Mouse (Mus musculus) embryonic facial prominence, embryonic 11.5 days (tissue): ENCODE results near the gene Fndc4. TPM values are rescaled to one million over a fixed set of nuclear protein-coding genes. Genes with fewer than 3 reads are reported as not detected.

Experiments used
- ATAC-seq: fragments of 200-750 bp; cut with Nextera tagmentation; replicated peaks from 2 replicates; pipeline ENCODE4 v1.8.0; 2017; ENCODE audit warnings: low read depth; ENCODE audit not compliant: insufficient number of reproducible peaks, low FRiP score, low TSS enrichment
- DNase-seq: peaks from one replicate; pipeline ENCODE4 v3.0.0-alpha.2; 2015; ENCODE audit warnings: low spot score
- H3K27ac ChIP-seq: fragments of 300-500 bp; sonication (generic); replicated peaks from 2 replicates; pipeline ENCODE4 v1.5.1; 2014; ENCODE audit warnings: mild to moderate bottlenecking, low read depth, low read length, control low read depth
- H3K27me3 ChIP-seq: fragments of 300-500 bp; sonication (generic); 2 replicates; pipeline ENCODE4 v1.6.1; 2014; ENCODE audit warnings: mild to moderate bottlenecking, low read length, moderate library complexity, mixed read lengths; ENCODE audit not compliant: control insufficient read depth, insufficient read depth
- H3K36me3 ChIP-seq: fragments of 300-500 bp; sonication (generic); replicated peaks from 2 replicates; pipeline ENCODE4 v1.6.1; 2014; ENCODE audit warnings: low read depth, mild to moderate bottlenecking, low read length, moderate library complexity, mixed read lengths; ENCODE audit not compliant: control insufficient read depth, insufficient read depth
- H3K4me1 ChIP-seq: fragments of 300-500 bp; sonication (generic); 2 replicates; pipeline ENCODE4 v1.6.1; 2014; ENCODE audit warnings: low read length, mixed read lengths; ENCODE audit not compliant: control insufficient read depth, insufficient read depth
- H3K4me2 ChIP-seq: fragments of 300-500 bp; sonication (generic); 2 replicates; pipeline ENCODE4 v1.6.1; 2014; ENCODE audit warnings: low read depth, mild to moderate bottlenecking, control low read depth, low read length, moderate library complexity
- H3K4me3 ChIP-seq: fragments of 300-500 bp; sonication (generic); 2 replicates; pipeline ENCODE4 v1.5.1; 2014; ENCODE audit warnings: low read depth, low read length, control low read depth
- H3K9ac ChIP-seq: fragments of 300-500 bp; sonication (generic); replicated peaks from 2 replicates; pipeline ENCODE4 v1.6.1; 2014; ENCODE audit warnings: mild to moderate bottlenecking, control low read depth, low read length
- H3K9me3 ChIP-seq: fragments of 300-500 bp; sonication (generic); replicated peaks from 2 replicates; pipeline ENCODE4 v1.6.1; 2016; ENCODE audit warnings: mild to moderate bottlenecking, low read length, inconsistent platforms, mixed read lengths; ENCODE audit not compliant: control insufficient read depth
- WGBS: fragments of 180-500 bp; shearing (Covaris S2); extraction: QIAGEN DNeasy Blood & Tissue Kit; methylation state at CpG from one replicate; pipeline ENCODE4 v1.1.7; 2014; 5-methylcytosine and 5-hydroxymethylcytosine counted together
- polyA plus RNA-seq: library from polyadenylated mRNA; unstranded; fragments of >200 nt; fragmentation: Nextera tagmentation; extraction: Ambion mirVana; gene quantifications from 2 replicates; pipeline ENCODE4 v1.2.1, GENCODE M21; 2014

The Fndc4 gene
- polyA plus RNA-seq, 1 experiment from 2014 or later: 58.2 TPM

DNA sequence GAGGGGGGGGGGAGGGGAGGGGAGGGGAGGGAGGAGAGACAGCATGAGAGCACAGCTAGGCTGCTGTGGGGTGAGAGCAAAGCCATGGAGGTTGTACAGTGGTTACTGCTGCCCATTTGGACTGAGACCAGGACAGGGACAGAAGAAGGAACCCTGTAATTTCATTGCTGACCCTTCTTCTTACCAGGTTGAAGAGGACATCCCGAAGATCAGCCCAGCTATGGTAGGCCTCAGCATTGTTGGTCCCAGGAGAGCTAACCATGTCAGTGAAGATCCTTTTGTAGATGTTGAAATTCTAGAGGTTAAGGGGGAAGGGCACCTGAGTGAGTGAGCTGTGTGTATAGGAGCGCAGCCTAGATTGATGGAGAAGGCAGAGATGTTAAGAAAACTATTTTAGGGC, 40.5 kb downstream of the Fndc4 start:
- Histone ChIP-seq H3K9me3 (no peaks in the 10 kb centered on the region), H3K27ac (no peak overlapping the region), H3K27me3 (no peaks in the 10 kb centered on the region), H3K9ac (no peak overlapping the region), H3K4me1 (peaks cover 13% of the 10 kb centered on the region), H3K4me2 (no peak overlapping the region), H3K36me3 (no peaks in the 10 kb centered on the region; the same call in none of the 2 replicates), H3K4me3 (no peak overlapping the region)
- 93% methylated on average over 2 of the region's 2 CpGs for WGBS
- DNase-seq: no peak
- ATAC-seq: no peak

DNA sequence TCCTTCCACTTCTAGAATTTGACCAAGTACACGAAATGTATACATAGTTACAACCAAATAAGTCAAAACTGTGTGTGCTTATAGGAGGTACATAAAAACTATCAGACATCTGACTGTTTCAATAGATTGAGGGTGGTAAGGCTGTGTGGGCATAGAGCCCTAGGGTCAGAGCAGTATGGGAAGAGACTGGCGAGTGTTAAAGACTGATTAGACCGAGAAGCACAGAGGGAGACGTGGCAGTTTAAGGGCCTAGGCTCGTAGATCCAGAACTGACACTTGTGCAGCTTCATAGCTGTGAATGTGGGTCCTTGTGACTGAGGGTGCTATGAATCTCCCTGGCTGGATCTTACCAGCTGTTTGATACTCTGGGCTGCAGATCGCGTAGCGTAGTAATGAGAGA, 41.0 kb downstream of the Fndc4 start:
- DNase-seq (no peak), ATAC-seq (no peak)
- H3K27me3 ChIP-seq: no peaks in the 10 kb centered on the region
- H3K9ac ChIP-seq: no peak overlapping the region
- no peaks in the 10 kb centered on the region; the same call in none of the 2 replicates for H3K36me3 ChIP-seq
- no peak overlapping the region for H3K4me3 ChIP-seq
- no peak overlapping the region for H3K27ac ChIP-seq
- WGBS: 87% methylated on average over 8 of the region's 8 CpGs
- no peaks in the 10 kb centered on the region for H3K9me3 ChIP-seq
- H3K4me2 ChIP-seq: no peak overlapping the region
- H3K4me1 ChIP-seq: peaks cover 13% of the 10 kb centered on the region

DNA sequence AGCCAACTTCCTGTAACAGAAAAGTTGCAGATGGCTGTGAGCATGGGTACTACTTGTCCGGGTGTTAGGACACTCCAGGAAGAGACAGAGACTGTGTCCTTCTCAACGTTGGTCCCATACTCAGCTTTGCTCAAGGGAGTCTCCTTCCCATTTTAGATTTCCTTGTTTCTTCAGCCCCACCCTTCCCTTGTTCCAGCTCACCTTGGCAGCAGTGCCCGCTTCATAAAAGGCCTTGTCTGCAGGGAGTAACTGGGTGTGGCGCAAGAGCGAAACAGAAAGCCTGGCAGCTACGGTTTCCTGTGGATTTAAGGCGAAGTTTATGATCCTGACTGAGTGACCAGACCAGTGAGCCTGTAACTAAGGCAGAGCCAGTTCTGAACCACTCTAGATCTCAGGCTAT, 41.4 kb downstream of the Fndc4 start:
- H3K9ac ChIP-seq: no peak overlapping the region
- H3K4me1 ChIP-seq: peaks cover 13% of the 10 kb centered on the region
- no peak overlapping the region for H3K27ac ChIP-seq
- no peaks in the 10 kb centered on the region for H3K27me3 ChIP-seq
- 85% methylated on average over 7 of the region's 7 CpGs for WGBS
- H3K9me3 ChIP-seq: no peaks in the 10 kb centered on the region
- no peaks in the 10 kb centered on the region; the same call in none of the 2 replicates for H3K36me3 ChIP-seq
- no peak for DNase-seq
- no peak for ATAC-seq
- no peak overlapping the region for H3K4me2 ChIP-seq
- H3K4me3 ChIP-seq: no peak overlapping the region

DNA sequence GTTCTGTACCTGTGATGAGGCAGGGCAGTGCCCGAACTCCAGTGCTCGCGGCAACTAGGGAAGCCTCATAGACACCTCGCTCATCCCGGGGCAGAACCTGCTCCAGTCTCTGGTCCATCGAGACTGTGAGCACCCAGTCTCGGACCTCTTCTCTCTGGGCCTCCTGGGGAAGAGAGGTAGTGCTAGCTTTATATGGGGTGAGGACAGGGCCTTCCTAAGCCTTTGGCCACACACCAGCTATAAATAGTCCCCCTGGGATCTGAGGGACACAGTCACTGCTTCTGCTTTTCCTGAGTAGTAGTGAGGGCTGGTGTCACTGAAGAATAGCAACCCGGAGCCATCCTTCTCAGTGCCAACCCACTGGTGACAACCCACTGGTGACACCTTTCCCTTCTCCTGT, 42.1 kb downstream of the Fndc4 start:
- no peak overlapping the region for H3K4me2 ChIP-seq
- no peak overlapping the region for H3K27ac ChIP-seq
- no peak overlapping the region; the same call in 1 of the 2 replicates for H3K9ac ChIP-seq
- DNase-seq (no peak), ATAC-seq (no peak)
- peaks cover 13% of the 10 kb centered on the region for H3K4me1 ChIP-seq
- peaks cover 2% of the 10 kb centered on the region for H3K36me3 ChIP-seq
- H3K4me3 ChIP-seq: no peak overlapping the region
- H3K9me3 ChIP-seq: no peaks in the 10 kb centered on the region
- 95% methylated on average over 8 of the region's 8 CpGs for WGBS
- H3K27me3 ChIP-seq: no peaks in the 10 kb centered on the region

DNA sequence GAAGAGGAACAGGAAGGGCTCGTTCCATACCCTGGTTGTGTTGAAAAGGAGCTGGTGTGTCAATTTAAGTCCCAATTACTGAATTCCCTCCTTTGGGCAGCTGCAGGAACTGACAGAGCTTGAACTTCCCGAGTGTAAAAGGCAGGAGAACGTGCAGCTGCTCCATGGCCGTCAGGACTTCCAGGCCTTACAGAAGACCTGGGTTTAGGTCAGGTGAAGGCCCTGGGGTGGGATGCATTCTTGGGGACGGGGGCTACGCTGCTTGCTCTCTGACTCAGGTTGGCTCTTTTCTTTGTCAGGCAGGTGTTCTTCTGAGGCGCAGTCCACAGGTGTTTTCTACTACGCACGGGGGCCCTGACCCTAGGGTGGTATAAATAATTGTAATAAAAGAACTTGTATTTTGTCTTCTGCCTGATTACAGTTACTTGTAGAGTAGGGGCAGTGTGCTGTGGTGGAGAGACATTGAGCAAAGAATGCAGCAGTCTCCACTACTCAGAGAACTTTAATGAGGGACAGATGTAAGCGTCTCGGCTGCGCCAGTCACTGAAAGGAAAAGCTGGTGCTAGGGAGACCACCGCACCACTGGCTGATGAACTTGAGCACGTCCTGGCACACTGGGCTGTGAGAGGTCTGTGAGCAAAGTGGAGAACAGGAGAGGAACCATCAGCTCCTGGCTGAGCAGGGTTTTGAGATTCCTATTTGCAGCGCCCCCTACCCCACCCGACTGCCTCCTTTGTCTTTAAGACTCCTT, 42.9 kb downstream of the Fndc4 start:
- Histone ChIP-seq H3K4me3 (peak overlapping the region; percentile 30), H3K9me3 (no peaks in the 10 kb centered on the region), H3K4me1 (peaks cover 13% of the 10 kb centered on the region), H3K27ac (peak overlapping the region; percentile 38), H3K4me2 (peak overlapping the region; percentile 7; the same call in 1 of the 2 replicates), H3K36me3 (peaks cover 2% of the 10 kb centered on the region), H3K9ac (no peak overlapping the region; the same call in 1 of the 2 replicates), H3K27me3 (no peaks in the 10 kb centered on the region)
- WGBS: 51% methylated on average over 16 of the region's 16 CpGs
- DNase-seq: peak; percentile 78
- 0 out of 2 replicates have a peak, but pooled peaks have one; percentile 27 for ATAC-seq

DNA sequence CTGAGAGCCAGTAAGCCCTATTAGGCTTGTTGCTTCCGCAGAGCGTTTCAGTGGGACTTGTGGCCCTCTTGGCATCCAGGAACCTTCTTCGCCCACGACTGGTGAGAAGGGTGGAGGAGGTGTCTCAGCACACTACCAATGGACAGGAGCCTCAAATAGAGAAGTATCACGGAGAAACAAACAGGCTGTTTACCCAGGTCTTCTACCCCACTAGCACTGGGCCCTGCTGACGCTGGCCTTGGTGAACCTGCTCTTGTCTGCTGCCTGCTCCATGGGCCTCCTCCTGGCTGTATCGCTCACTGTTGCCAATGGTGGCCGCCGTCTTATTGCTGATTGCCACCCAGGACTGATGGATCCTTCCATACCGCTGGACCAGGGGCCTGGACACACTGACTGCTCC, 43.7 kb downstream of the Fndc4 start:
- Histone ChIP-seq H3K4me2 (peak overlapping the region; percentile 53), H3K9me3 (no peaks in the 10 kb centered on the region), H3K4me3 (peak overlapping the region; percentile 30), H3K27ac (0 out of 2 replicates have a peak overlapping the region, but pooled peaks have one; percentile 20), H3K36me3 (peaks cover 2% of the 10 kb centered on the region), H3K4me1 (peaks cover 13% of the 10 kb centered on the region), H3K9ac (peak overlapping the region; percentile 51), H3K27me3 (no peaks in the 10 kb centered on the region)
- no peak for ATAC-seq
- WGBS: 55% methylated on average over 10 of the region's 10 CpGs
- no peak for DNase-seq

DNA sequence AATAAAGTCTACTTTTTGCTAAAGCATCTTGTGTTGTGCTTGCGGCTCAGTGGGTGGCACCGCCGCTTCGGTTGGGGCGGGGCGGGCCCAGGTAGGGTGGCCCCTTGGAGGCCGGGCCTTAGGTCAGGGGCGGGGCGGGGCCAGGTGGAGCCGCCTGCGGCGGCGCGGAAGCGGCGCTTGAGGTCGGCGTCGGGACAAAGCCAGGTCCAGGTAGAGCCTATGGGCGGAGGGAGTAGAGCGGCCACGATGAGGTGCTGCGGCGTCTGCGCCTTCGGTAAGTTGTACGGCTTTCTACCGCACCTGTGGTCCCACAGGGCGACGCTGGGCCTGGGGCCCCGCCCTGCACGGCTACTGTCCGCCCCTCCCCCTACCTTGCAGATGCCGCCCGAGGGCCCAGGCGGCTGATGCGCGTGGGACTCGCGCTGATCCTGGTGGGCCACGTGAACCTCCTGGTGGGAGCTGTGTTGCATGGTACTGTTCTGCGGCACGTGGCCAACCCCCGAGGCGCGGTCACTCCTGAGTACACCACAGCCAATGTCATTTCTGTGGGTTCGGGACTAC, 44.3 kb downstream of the Fndc4 start, which contains the start of gene Krtcap3:
TSS of gene Krtcap3 (plus strand) at position 151 of the 561 bp plus-strand sequence.
- ATAC-seq: peak; percentile 46

DNA sequence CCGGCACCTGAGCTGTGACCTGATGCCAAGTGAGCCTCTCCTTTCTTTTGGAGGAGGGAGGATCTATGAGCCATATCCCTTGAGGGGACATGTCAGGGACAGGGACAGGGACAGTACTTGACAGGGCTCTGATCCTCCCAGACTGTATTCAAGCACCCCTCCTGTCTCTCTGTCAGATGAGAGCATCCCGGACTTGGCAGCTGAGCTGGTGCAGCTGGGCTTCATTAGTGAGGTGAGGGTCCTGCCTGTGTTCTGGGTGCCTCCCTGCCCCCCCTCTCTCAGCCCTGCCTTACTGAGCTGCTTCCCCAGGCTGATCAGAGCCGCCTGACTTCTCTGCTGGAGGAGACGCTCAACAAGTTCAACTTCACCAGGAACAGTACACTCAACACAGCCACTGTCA, 45.2 kb downstream of the Fndc4 start:
- H3K4me1 ChIP-seq: peaks cover 13% of the 10 kb centered on the region
- WGBS: 45% methylated on average over 4 of the region's 4 CpGs
- no peak overlapping the region for H3K4me3 ChIP-seq
- H3K36me3 ChIP-seq: peaks cover 8% of the 10 kb centered on the region
- no peak overlapping the region for H3K4me2 ChIP-seq
- H3K9ac ChIP-seq: no peak overlapping the region
- DNase-seq: peak; percentile 55
- no peak overlapping the region for H3K27ac ChIP-seq
- ATAC-seq: peak; percentile 29
- no peaks in the 10 kb centered on the region for H3K9me3 ChIP-seq
- H3K27me3 ChIP-seq: no peaks in the 10 kb centered on the region

More for the DNA sequence above, 44.3 kb downstream of the Fndc4 start, which contains the start of gene Krtcap3:
- Histone ChIP-seq H3K4me1 (peaks cover 13% of the 10 kb centered on the region), H3K36me3 (peaks cover 2% of the 10 kb centered on the region), H3K4me3 (peak within 1 kb of the TSS; percentile 30), H3K4me2 (peak within 1 kb of the TSS; percentile 53), H3K9me3 (no peaks in the 10 kb centered on the region), H3K9ac (peak within 1 kb of the TSS; percentile 51), H3K27me3 (no peaks in the 10 kb centered on the region), H3K27ac (0 out of 2 replicates have a peak within 1 kb of the TSS, but pooled peaks have one; percentile 20)
- peak; percentile 53 for DNase-seq
- WGBS: 12% methylated on average over 38 of the region's 47 CpGs
